Mouse (Mus musculus): ENCODE data around the gene Olfr1310. TPM values are rescaled to one million over a fixed set of nuclear protein-coding genes. Genes with fewer than 3 reads are reported as not detected.
"Not testable (repeated sequence)": the region's sequence is repeated elsewhere in the genome, so short reads cannot be mapped to it uniquely, and the experiment has no call there.

Gene Olfr1310
- total RNA-seq (2014; rRNA removed) (not detected in 2 replicates), polyA plus RNA-seq (2015; fragmentation: Nextera tagmentation; extraction: Ambion mirVana) (not detected in 2 replicates)

DNA sequence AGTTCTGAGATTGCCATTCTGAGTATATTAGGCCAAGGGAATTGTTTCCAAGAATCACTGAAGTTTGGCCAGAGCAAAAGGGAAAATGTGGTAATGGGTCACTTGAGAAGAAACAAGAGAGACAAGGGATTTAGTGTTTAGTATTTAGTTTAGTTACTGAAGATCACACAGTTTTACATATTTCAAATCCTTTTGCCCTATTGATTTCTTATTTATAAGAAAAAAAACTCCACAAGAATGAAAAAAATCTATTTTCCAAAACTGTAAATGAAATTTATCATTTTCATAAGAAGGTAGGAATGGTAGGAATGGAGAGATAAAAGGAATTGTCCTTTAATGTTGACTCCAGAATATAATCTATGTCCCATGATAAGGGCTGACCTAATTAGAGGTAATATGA is at the start of gene Olfr1310:
Gene Olfr1310 (minus strand): TSS at position 101 of the 400 bp plus-strand sequence.
- H3K9me3 ChIP-seq (ENCODE audit: low read length) = no peaks in the 10 kb centered on the region
- no peaks in the 10 kb centered on the region for H3K36me3 ChIP-seq (ENCODE audit: insufficient read depth)
- H3K4me3 ChIP-seq (ENCODE audit: low read depth, low read length) = no peak within 1 kb of the TSS
- H3K4me1 ChIP-seq (ENCODE audit: insufficient read depth) = no peaks in the 10 kb centered on the region
- DNase-seq (no peak), ATAC-seq (no peak)
- H3K27ac ChIP-seq (ENCODE audit: low read depth, low read length) = no peak within 1 kb of the TSS
- H3K9ac ChIP-seq = no peak within 1 kb of the TSS
- no peak for TF ChIP-seq CTCF (IDR thresholded peaks at IDR 0.05; ENCODE audit: low read depth)
- no peak within 1 kb of the TSS for H3K4me2 ChIP-seq (ENCODE audit: low read depth)
- H3K27me3 ChIP-seq (ENCODE audit: insufficient read depth, low read length) = no peaks in the 10 kb centered on the region

DNA sequence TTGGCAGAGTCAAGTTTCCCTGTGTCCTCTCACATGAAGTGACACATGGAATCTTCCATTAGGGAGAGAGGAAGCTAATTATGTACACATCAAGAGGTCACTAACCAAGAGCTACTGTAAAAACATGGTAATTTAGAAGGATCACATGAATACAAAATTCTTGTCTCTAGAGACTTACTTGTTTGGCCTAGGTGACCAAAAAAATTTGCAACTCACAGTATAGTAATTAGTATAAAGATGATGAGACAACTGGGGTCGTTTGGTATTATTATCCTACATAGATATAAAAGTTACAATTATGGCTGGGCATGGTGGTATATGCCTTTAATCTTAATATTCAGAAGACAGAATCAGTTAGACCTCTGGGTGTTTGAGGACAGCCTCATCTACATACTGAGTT is 37.6 kb upstream of the Olfr1310 start, which contains the start of gene Olfr1312:
Gene Olfr1312 (minus strand): TSS at position 101 of the 400 bp plus-strand sequence.
- no peak for TF ChIP-seq CTCF (IDR thresholded peaks at IDR 0.05; ENCODE audit: low read depth)
- Histone ChIP-seq H3K4me1 (ENCODE audit: insufficient read depth) (no peaks in the 10 kb centered on the region), H3K9ac (no peak within 1 kb of the TSS), H3K27me3 (ENCODE audit: insufficient read depth, low read length) (no peaks in the 10 kb centered on the region), H3K4me3 (ENCODE audit: low read depth, low read length) (no peak within 1 kb of the TSS), H3K36me3 (ENCODE audit: insufficient read depth) (no peaks in the 10 kb centered on the region), H3K9me3 (ENCODE audit: low read length) (no peaks in the 10 kb centered on the region), H3K27ac (ENCODE audit: low read depth, low read length) (no peak within 1 kb of the TSS), H3K4me2 (ENCODE audit: low read depth) (no peak within 1 kb of the TSS)
- ATAC-seq (no peak), DNase-seq (no peak)
- 23% methylated on average over 1 of the region's 1 CpGs for WGBS

DNA sequence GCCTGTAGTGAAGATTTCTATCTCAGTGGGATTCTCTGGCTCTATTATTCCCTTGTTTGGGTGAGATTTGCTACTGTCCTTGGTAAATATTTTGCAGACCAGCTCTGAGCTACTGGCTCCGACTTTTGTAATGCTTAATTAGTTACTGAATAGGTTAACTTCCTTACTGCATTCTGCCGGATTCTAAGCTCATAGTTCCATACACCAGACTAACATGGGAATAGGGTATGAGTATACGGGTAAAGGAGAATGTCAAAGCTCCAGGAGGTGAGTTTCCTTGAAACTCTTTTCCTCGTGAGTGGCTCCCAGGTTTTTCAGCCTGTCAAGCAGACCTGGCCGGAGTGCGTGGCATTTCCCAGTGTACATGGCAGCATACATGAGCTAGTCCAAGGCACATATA is 14.5 kb upstream of the Olfr1310 start:
- not testable (repeated sequence) for H3K4me3 ChIP-seq (ENCODE audit: low read depth, low read length); H3K27me3 ChIP-seq (ENCODE audit: insufficient read depth, low read length); H3K4me1 ChIP-seq (ENCODE audit: insufficient read depth); H3K4me2 ChIP-seq (ENCODE audit: low read depth); H3K9ac ChIP-seq; ATAC-seq; DNase-seq; H3K27ac ChIP-seq (ENCODE audit: low read depth, low read length); H3K9me3 ChIP-seq (ENCODE audit: low read length); H3K36me3 ChIP-seq (ENCODE audit: insufficient read depth)
- WGBS = 52% methylated on average over 6 of the region's 6 CpGs

DNA sequence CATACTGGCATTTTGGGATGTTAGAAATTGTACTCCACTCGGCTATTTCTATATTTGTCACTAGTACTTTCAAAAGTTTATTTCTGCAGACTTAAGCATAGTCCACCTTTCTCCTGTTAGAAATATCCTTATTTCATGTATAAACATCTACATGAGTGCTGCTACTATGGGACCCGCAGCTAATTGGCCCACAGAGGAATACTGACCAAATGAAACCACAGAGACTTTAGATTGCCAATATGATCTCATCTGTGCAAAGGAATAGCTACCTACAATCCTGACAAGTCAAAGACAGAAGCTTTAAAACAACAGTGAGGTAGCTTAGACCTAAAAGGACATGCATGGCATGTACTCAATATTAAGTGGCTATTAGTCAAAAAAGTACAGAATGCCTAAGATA is 11.8 kb upstream of the Olfr1310 start, which contains the start of gene Olfr1311:
Gene Olfr1311 (minus strand): TSS at position 101 of the 400 bp plus-strand sequence.
- Histone ChIP-seq H3K36me3 (ENCODE audit: insufficient read depth) (no peaks in the 10 kb centered on the region), H3K9me3 (ENCODE audit: low read length) (no peaks in the 10 kb centered on the region), H3K4me2 (ENCODE audit: low read depth) (no peak within 1 kb of the TSS), H3K27ac (ENCODE audit: low read depth, low read length) (no peak within 1 kb of the TSS), H3K4me3 (ENCODE audit: low read depth, low read length) (no peak within 1 kb of the TSS), H3K9ac (no peak within 1 kb of the TSS), H3K27me3 (ENCODE audit: insufficient read depth, low read length) (no peaks in the 10 kb centered on the region), H3K4me1 (ENCODE audit: insufficient read depth) (no peaks in the 10 kb centered on the region)
- DNase-seq (no peak), ATAC-seq (no peak)
- TF ChIP-seq CTCF (IDR thresholded peaks at IDR 0.05; ENCODE audit: low read depth) = no peak
- 95% methylated on average over 2 of the region's 2 CpGs for WGBS

DNA sequence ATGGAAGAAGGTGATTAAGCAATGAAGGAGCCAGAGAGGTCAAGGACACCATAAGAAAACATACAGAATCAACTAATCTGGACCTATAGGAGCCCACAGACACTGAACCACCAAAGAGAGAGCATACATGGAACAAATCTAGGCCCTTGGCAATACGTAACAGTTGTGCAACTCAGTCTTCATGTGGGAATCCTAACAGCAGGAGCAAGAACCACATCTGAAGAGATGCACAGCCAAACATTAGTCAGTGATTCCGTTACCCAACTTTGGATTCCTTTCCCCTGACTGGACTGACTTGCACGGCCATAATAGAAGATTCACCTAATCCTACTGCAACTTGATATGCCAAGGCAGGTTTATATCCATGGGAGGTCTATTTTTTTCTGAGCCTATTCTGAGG is 2.4 kb upstream of the Olfr1310 start:
- H3K36me3 ChIP-seq (ENCODE audit: insufficient read depth) = no peaks in the 10 kb centered on the region
- no peak overlapping the region for H3K4me3 ChIP-seq (ENCODE audit: low read depth, low read length)
- H3K27me3 ChIP-seq (ENCODE audit: insufficient read depth, low read length) = no peaks in the 10 kb centered on the region
- no peak overlapping the region for H3K9ac ChIP-seq
- no peaks in the 10 kb centered on the region for H3K9me3 ChIP-seq (ENCODE audit: low read length)
- H3K27ac ChIP-seq (ENCODE audit: low read depth, low read length) = no peak overlapping the region
- 86% methylated on average over 3 of the region's 3 CpGs for whole genome bisulfite sequencing
- no peak for DNase-seq
- no peak for ATAC-seq
- H3K4me1 ChIP-seq (ENCODE audit: insufficient read depth) = no peaks in the 10 kb centered on the region
- no peak for TF ChIP-seq CTCF (IDR thresholded peaks at IDR 0.05; ENCODE audit: low read depth)
- no peak overlapping the region for H3K4me2 ChIP-seq (ENCODE audit: low read depth)

DNA sequence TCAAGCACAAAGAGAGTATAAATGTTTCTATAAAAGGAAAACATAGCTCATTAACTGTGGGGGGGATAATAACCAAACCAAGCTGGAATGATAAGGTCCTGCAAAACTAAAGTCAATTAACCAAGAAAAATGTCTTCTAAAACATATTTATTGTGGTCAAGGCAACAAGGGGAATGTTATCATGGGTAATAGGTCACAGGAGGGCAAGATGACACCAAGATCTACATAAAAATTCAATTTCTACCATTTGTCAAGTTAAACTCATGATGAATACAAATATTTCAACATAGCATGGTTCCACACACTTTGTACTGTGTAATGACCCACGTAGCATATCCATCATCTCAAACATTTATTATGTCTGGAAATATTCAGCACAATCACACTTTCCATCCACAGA is 22.3 kb downstream of the Olfr1310 start, which contains the start of gene Olfr1309:
Gene Olfr1309 (minus strand): TSS at position 101 of the 400 bp plus-strand sequence.
- Histone ChIP-seq H3K9me3 (ENCODE audit: low read length) (no peaks in the 10 kb centered on the region), H3K27ac (ENCODE audit: low read depth, low read length) (no peak within 1 kb of the TSS), H3K4me2 (ENCODE audit: low read depth) (no peak within 1 kb of the TSS), H3K36me3 (ENCODE audit: insufficient read depth) (no peaks in the 10 kb centered on the region), H3K4me1 (ENCODE audit: insufficient read depth) (no peaks in the 10 kb centered on the region), H3K4me3 (ENCODE audit: low read depth, low read length) (no peak within 1 kb of the TSS), H3K9ac (no peak within 1 kb of the TSS), H3K27me3 (ENCODE audit: insufficient read depth, low read length) (no peaks in the 10 kb centered on the region)
- ATAC-seq = no peak
- 57% methylated on average over 1 of the region's 1 CpGs for WGBS
- no peak for TF ChIP-seq CTCF (IDR thresholded peaks at IDR 0.05; ENCODE audit: low read depth)
- DNase-seq = no peak

DNA sequence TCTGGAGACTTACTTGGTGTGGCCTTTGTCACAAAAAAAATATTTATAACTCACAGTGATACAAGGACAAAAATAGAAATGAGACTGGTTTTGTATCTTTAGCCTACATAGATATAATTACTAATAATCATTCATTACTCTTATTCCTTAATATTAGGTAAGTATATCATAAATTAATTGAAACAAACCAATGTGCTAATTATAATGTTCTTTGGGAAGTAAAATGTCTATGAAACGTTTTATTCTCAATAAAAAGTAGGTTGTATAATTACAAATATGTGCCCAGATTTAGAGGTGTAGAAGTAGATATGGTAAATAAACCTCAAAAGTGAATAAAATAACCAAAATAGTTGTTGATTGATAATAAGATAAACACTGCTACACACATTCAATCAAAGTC is 47.7 kb downstream of the Olfr1310 start, which contains the start of gene Olfr1308:
Gene Olfr1308 (minus strand): TSS at position 101 of the 400 bp plus-strand sequence.
- Histone ChIP-seq H3K9ac (no peak within 1 kb of the TSS), H3K4me3 (ENCODE audit: low read depth, low read length) (no peak within 1 kb of the TSS), H3K9me3 (ENCODE audit: low read length) (no peaks in the 10 kb centered on the region), H3K27me3 (ENCODE audit: insufficient read depth, low read length) (no peaks in the 10 kb centered on the region), H3K4me1 (ENCODE audit: insufficient read depth) (no peaks in the 10 kb centered on the region), H3K4me2 (ENCODE audit: low read depth) (no peak within 1 kb of the TSS), H3K27ac (ENCODE audit: low read depth, low read length) (no peak within 1 kb of the TSS), H3K36me3 (ENCODE audit: insufficient read depth) (no peaks in the 10 kb centered on the region)
- 50% methylated on average over 1 of the region's 1 CpGs for WGBS
- TF ChIP-seq CTCF (IDR thresholded peaks at IDR 0.05; ENCODE audit: low read depth) = no peak
- ATAC-seq = no peak
- DNase-seq = no peak

Other genes with a start within 250 kb of the Olfr1310 start
- gene Olfr1302, start 235.3 kb downstream of the Olfr1310 start, total RNA-seq (2014; rRNA removed) = not detected in 2 replicates
- gene Olfr1302, start 235.3 kb downstream of the Olfr1310 start, polyA plus RNA-seq (2015; fragmentation: Nextera tagmentation; extraction: Ambion mirVana) = not detected in 2 replicates
- gene Olfr1303, start 192.4 kb downstream of the Olfr1310 start, total RNA-seq (2014; rRNA removed) = not detected in 2 replicates
- not detected in 2 replicates for gene Olfr1303, start 192.4 kb downstream of the Olfr1310 start, polyA plus RNA-seq (2015; fragmentation: Nextera tagmentation; extraction: Ambion mirVana)
- not detected in 2 replicates for gene Olfr1305, start 135.6 kb downstream of the Olfr1310 start, total RNA-seq (2014; rRNA removed)
- gene Olfr1305, start 135.6 kb downstream of the Olfr1310 start, polyA plus RNA-seq (2015; fragmentation: Nextera tagmentation; extraction: Ambion mirVana) = not detected in 2 replicates
- gene Olfr1306, start 96.4 kb downstream of the Olfr1310 start, total RNA-seq (2014; rRNA removed) = not detected in 2 replicates
- gene Olfr1306, start 96.4 kb downstream of the Olfr1310 start, polyA plus RNA-seq (2015; fragmentation: Nextera tagmentation; extraction: Ambion mirVana) = not detected in 2 replicates
- not detected in 2 replicates for gene Olfr1307, start 63.3 kb downstream of the Olfr1310 start, total RNA-seq (2014; rRNA removed)
- gene Olfr1307, start 63.3 kb downstream of the Olfr1310 start, polyA plus RNA-seq (2015; fragmentation: Nextera tagmentation; extraction: Ambion mirVana) = 0.01 TPM in 1 of 2 replicates, not detected in the other
- gene Olfr1308, start 47.8 kb downstream of the Olfr1310 start, total RNA-seq (2014; rRNA removed) = not detected in 2 replicates
- not detected in 2 replicates for gene Olfr1308, start 47.8 kb downstream of the Olfr1310 start, polyA plus RNA-seq (2015; fragmentation: Nextera tagmentation; extraction: Ambion mirVana)
- not detected in 2 replicates for gene Olfr1309, start 22.4 kb downstream of the Olfr1310 start, total RNA-seq (2014; rRNA removed)
- gene Olfr1309, start 22.4 kb downstream of the Olfr1310 start, polyA plus RNA-seq (2015; fragmentation: Nextera tagmentation; extraction: Ambion mirVana) = not detected in 2 replicates
- gene Olfr1311, start 11.7 kb upstream of the Olfr1310 start, total RNA-seq (2014; rRNA removed) = not detected in 2 replicates
- not detected in 2 replicates for gene Olfr1311, start 11.7 kb upstream of the Olfr1310 start, polyA plus RNA-seq (2015; fragmentation: Nextera tagmentation; extraction: Ambion mirVana)
- not detected in 2 replicates for gene Olfr1312, start 37.5 kb upstream of the Olfr1310 start, total RNA-seq (2014; rRNA removed)
- not detected in 2 replicates for gene Olfr1312, start 37.5 kb upstream of the Olfr1310 start, polyA plus RNA-seq (2015; fragmentation: Nextera tagmentation; extraction: Ambion mirVana)
- not detected in 2 replicates for gene Olfr1313, start 65.1 kb upstream of the Olfr1310 start, total RNA-seq (2014; rRNA removed)
- gene Olfr1313, start 65.1 kb upstream of the Olfr1310 start, polyA plus RNA-seq (2015; fragmentation: Nextera tagmentation; extraction: Ambion mirVana) = not detected in 2 replicates
- not detected in 2 replicates for gene Olfr1314, start 84.1 kb upstream of the Olfr1310 start, total RNA-seq (2014; rRNA removed)
- gene Olfr1314, start 84.1 kb upstream of the Olfr1310 start, polyA plus RNA-seq (2015; fragmentation: Nextera tagmentation; extraction: Ambion mirVana) = not detected in 2 replicates
- not detected in 2 replicates for gene Olfr1315-ps1, start 102.7 kb upstream of the Olfr1310 start, total RNA-seq (2014; rRNA removed)
- not detected in 2 replicates for gene Olfr1315-ps1, start 102.7 kb upstream of the Olfr1310 start, polyA plus RNA-seq (2015; fragmentation: Nextera tagmentation; extraction: Ambion mirVana)
- gene Olfr1316, start 122.3 kb upstream of the Olfr1310 start, total RNA-seq (2014; rRNA removed) = not detected in 2 replicates
- not detected in 2 replicates for gene Olfr1316, start 122.3 kb upstream of the Olfr1310 start, polyA plus RNA-seq (2015; fragmentation: Nextera tagmentation; extraction: Ambion mirVana)
- gene Olfr1317, start 127.6 kb upstream of the Olfr1310 start, total RNA-seq (2014; rRNA removed) = not detected in 2 replicates
- gene Olfr1317, start 127.6 kb upstream of the Olfr1310 start, polyA plus RNA-seq (2015; fragmentation: Nextera tagmentation; extraction: Ambion mirVana) = not detected in 2 replicates
- not detected in 2 replicates for gene Olfr1318, start 141.5 kb upstream of the Olfr1310 start, total RNA-seq (2014; rRNA removed)
- 0.05 TPM in 1 of 2 replicates, not detected in the other for gene Olfr1318, start 141.5 kb upstream of the Olfr1310 start, polyA plus RNA-seq (2015; fragmentation: Nextera tagmentation; extraction: Ambion mirVana)
- 23.9 and 27.6 TPM in 2 replicates for gene Lpcat4, start 226.8 kb upstream of the Olfr1310 start, total RNA-seq (2014; rRNA removed)
- gene Lpcat4, start 226.8 kb upstream of the Olfr1310 start, polyA plus RNA-seq (2015; fragmentation: Nextera tagmentation; extraction: Ambion mirVana) = 12.8 and 17.3 TPM in 2 replicates
- not detected in 2 replicates for gene Nutm1, start 246.6 kb upstream of the Olfr1310 start, total RNA-seq (2014; rRNA removed)
- gene Nutm1, start 246.6 kb upstream of the Olfr1310 start, polyA plus RNA-seq (2015; fragmentation: Nextera tagmentation; extraction: Ambion mirVana) = 0.08 and 0.09 TPM in 2 replicates
- 95.1 and 120 TPM in 2 replicates for gene Nop10, start 249.2 kb upstream of the Olfr1310 start, total RNA-seq (2014; rRNA removed)
- 160 and 215 TPM in 2 replicates for gene Nop10, start 249.2 kb upstream of the Olfr1310 start, polyA plus RNA-seq (2015; fragmentation: Nextera tagmentation; extraction: Ambion mirVana)